Mouse (Mus musculus) left cerebral cortex, adult 8-10 months (tissue): ENCODE measurements around the gene Tspan32. TPM values are rescaled to one million over a fixed set of nuclear protein-coding genes. Genes with fewer than 3 reads are reported as not detected.

Experiments
- DNase-seq, 2 experiments: peaks; one replicate each; pipeline ENCODE4 v3.0.0; 2022; ENCODE audit warnings: low spot score in 2 of 2
- total RNA-seq, 4 experiments: library from RNA; stranded (reverse); gene quantifications; 2 replicates each; pipeline ENCODE4 v1.2.4; 2022

Gene Tspan32
- total RNA-seq, 4 experiments from 2014 or later = 0.18 to 0.44 (median 0.29) TPM

- DNase-seq = peak; percentile 87 to 93
Observed at GRCm38 (mm10) chr7:143007599-143008369, 2.9 kb downstream of the Tspan32 start.

- no peak for DNase-seq
Observed at GRCm38 (mm10) chr7:143008370-143008926, 3.6 kb downstream of the Tspan32 start.

GRCm38 (mm10) chr7:143008996-143009665 is 4.3 kb downstream of the Tspan32 start:
- DNase-seq = no peak

GRCm38 (mm10) chr7:143009996-143010395 is 5.2 kb downstream of the Tspan32 start:
- DNase-seq = no peak

GRCm38 (mm10) chr7:143011226-143011625 is 6.4 kb downstream of the Tspan32 start:
- no peak for DNase-seq

GRCm38 (mm10) chr7:143012230-143012875 is 7.5 kb downstream of the Tspan32 start:
- no peak for DNase-seq

- DNase-seq = peak in 1 of 2 experiments; percentile 67
Observed at GRCm38 (mm10) chr7:143013420-143014178, 8.8 kb downstream of the Tspan32 start.

- no peak for DNase-seq
Observed at GRCm38 (mm10) chr7:143014862-143015659, 10.2 kb downstream of the Tspan32 start.

- peak in 1 of 2 experiments; percentile 60 for DNase-seq
Observed at GRCm38 (mm10) chr7:143015755-143016423, 11.0 kb downstream of the Tspan32 start.

GRCm38 (mm10) chr7:143016424-143017142 is 11.7 kb downstream of the Tspan32 start:
- no peak for DNase-seq

- DNase-seq = no peak
Observed at GRCm38 (mm10) chr7:143017181-143017580, 12.3 kb downstream of the Tspan32 start.

GRCm38 (mm10) chr7:143020040-143020439 is 15.2 kb downstream of the Tspan32 start:
- DNase-seq = no peak

GRCm38 (mm10) chr7:143020764-143021163 is 15.9 kb downstream of the Tspan32 start:
- DNase-seq = no peak

GRCm38 (mm10) chr7:143021356-143022164 is 16.7 kb downstream of the Tspan32 start:
- no peak for DNase-seq

GRCm38 (mm10) chr7:143023499-143023898 is 18.7 kb downstream of the Tspan32 start:
- DNase-seq = no peak

- DNase-seq = no peak
Observed at GRCm38 (mm10) chr7:143024293-143024692, 19.4 kb downstream of the Tspan32 start.

GRCm38 (mm10) chr7:143025496-143025895 is 20.6 kb downstream of the Tspan32 start:
- DNase-seq = no peak

- DNase-seq = no peak
Observed at GRCm38 (mm10) chr7:143027196-143027595, 22.4 kb downstream of the Tspan32 start.
